Mouse (Mus musculus) urinary bladder, postnatal 4 days (tissue): ENCODE results near the gene Pum2.
"Not testable (repeated sequence)": the region's sequence is repeated elsewhere in the genome, so short reads cannot be mapped to it uniquely, and the experiment has no call there.

Experiments used
- DNase-seq, 2 experiments: peaks; one replicate each; pipeline ENCODE4 v3.0.0; 2021 to 2022; ENCODE audit warnings: low spot score in 2 of 2

Gene Pum2

GRCm38 (mm10) chr12:8673974-8674306 is at the start of gene Pum2:
TSS of gene Pum2 (plus strand) at chr12:8674134.
- peak; percentile 91 to 95 for DNase-seq

- DNase-seq: no peak
These were observed 44.4 kb upstream of the Pum2 start for GRCm38 (mm10) chr12:8629537-8629936.

GRCm38 (mm10) chr12:8631691-8632090 is 42.2 kb upstream of the Pum2 start:
- DNase-seq: no peak

GRCm38 (mm10) chr12:8632737-8633365 is 41.1 kb upstream of the Pum2 start:
- DNase-seq: no peak

GRCm38 (mm10) chr12:8634306-8634705 is 39.6 kb upstream of the Pum2 start:
- no peak for DNase-seq

- DNase-seq: no peak
These were observed 38.4 kb upstream of the Pum2 start for GRCm38 (mm10) chr12:8635546-8635945.

GRCm38 (mm10) chr12:8636945-8637344 is 37.0 kb upstream of the Pum2 start:
- no peak for DNase-seq

GRCm38 (mm10) chr12:8638411-8639087 is 35.4 kb upstream of the Pum2 start:
- DNase-seq: peak; percentile 56 to 78

GRCm38 (mm10) chr12:8640186-8640585 is 33.7 kb upstream of the Pum2 start:
- not testable (repeated sequence) for DNase-seq

- peak; percentile 96 to 98 for DNase-seq
These were observed 33.1 kb upstream of the Pum2 start for GRCm38 (mm10) chr12:8640711-8641424.

- DNase-seq: no peak
These were observed 32.6 kb upstream of the Pum2 start for GRCm38 (mm10) chr12:8641425-8641735.

- not testable (repeated sequence) for DNase-seq
These were observed 25.7 kb upstream of the Pum2 start for GRCm38 (mm10) chr12:8648211-8648610.

GRCm38 (mm10) chr12:8650027-8650426 is 23.9 kb upstream of the Pum2 start:
- DNase-seq: not testable (repeated sequence)

- DNase-seq: no peak
These were observed 17.3 kb upstream of the Pum2 start for GRCm38 (mm10) chr12:8656596-8656995.

GRCm38 (mm10) chr12:8657116-8657515 is 16.8 kb upstream of the Pum2 start:
- DNase-seq: no peak

GRCm38 (mm10) chr12:8657629-8658366 is 16.1 kb upstream of the Pum2 start:
- DNase-seq: no peak

- no peak for DNase-seq
These were observed 14.3 kb upstream of the Pum2 start for GRCm38 (mm10) chr12:8659406-8660279.

- no peak for DNase-seq
These were observed 12.2 kb upstream of the Pum2 start for GRCm38 (mm10) chr12:8661747-8662146.

- DNase-seq: no peak
These were observed 11.8 kb upstream of the Pum2 start for GRCm38 (mm10) chr12:8662175-8662574.

- no peak for DNase-seq
These were observed 11.2 kb upstream of the Pum2 start for GRCm38 (mm10) chr12:8662721-8663120.

GRCm38 (mm10) chr12:8667473-8668255 is 6.3 kb upstream of the Pum2 start:
- no peak for DNase-seq
